Mouse (Mus musculus) forebrain, postnatal 0 days (tissue): ENCODE results near the gene Sec23ip. TPM values are rescaled to one million over a fixed set of nuclear protein-coding genes. Genes with fewer than 3 reads are reported as not detected.

Source experiments
- ATAC-seq: fragments of 200-750 bp; cut with Nextera tagmentation; 2 replicates; pipeline ENCODE4 v1.8.0; 2017; ENCODE audit warnings: mild to moderate bottlenecking, moderate library complexity
- DNase-seq: peaks from one replicate; pipeline ENCODE4 v3.0.0-alpha.2; 2015
- H3K27ac ChIP-seq: fragments of 300-500 bp; sonication (generic); 2 replicates; pipeline ENCODE4 v1.5.1; 2014; ENCODE audit warnings: low read depth, mild to moderate bottlenecking, antibody characterized with exemption, low read length, moderate library complexity, mixed read lengths
- H3K27me3 ChIP-seq: fragments of 300-500 bp; sonication (generic); 2 replicates; pipeline ENCODE4 v1.6.1; 2014; ENCODE audit warnings: mild to moderate bottlenecking, low read length, mixed read lengths; ENCODE audit not compliant: insufficient read depth
- H3K36me3 ChIP-seq: fragments of 300-500 bp; sonication (generic); 2 replicates; pipeline ENCODE4 v1.6.1; 2014; ENCODE audit warnings: mild to moderate bottlenecking, moderate library complexity; ENCODE audit not compliant: insufficient read depth
- H3K4me1 ChIP-seq: fragments of 300-500 bp; sonication (generic); 2 replicates; pipeline ENCODE4 v1.6.1; 2014; ENCODE audit warnings: antibody characterized with exemption; ENCODE audit not compliant: insufficient read depth
- H3K4me2 ChIP-seq: fragments of 300-500 bp; sonication (generic); 2 replicates; pipeline ENCODE4 v1.6.1; 2014; ENCODE audit warnings: low read depth, mild to moderate bottlenecking, moderate library complexity
- H3K4me3 ChIP-seq: fragments of 300-500 bp; sonication (generic); 2 replicates; pipeline ENCODE4 v1.5.1; 2014; ENCODE audit warnings: low read depth, low read length, mixed read lengths
- H3K9ac ChIP-seq: fragments of 300-500 bp; sonication (generic); 2 replicates; pipeline ENCODE4 v1.6.1; 2014; ENCODE audit warnings: mild to moderate bottlenecking
- H3K9me3 ChIP-seq: fragments of 300-500 bp; sonication (generic); 2 replicates; pipeline ENCODE4 v1.6.1; 2016; ENCODE audit warnings: low read length
- CTCF ChIP-seq: sonication (generic); IDR thresholded peaks from 2 replicates; pipeline ENCODE4 v1.5.1; 2016; ENCODE audit warnings: antibody characterized with exemption, control low read depth, low read depth
- WGBS: fragments of 180-500 bp; shearing (Covaris S2); extraction: QIAGEN DNeasy Blood & Tissue Kit; methylation state at CpG from one replicate; pipeline ENCODE4 v1.1.7; 2014; 5-methylcytosine and 5-hydroxymethylcytosine counted together
- polyA plus RNA-seq: library from polyadenylated mRNA; unstranded; fragments of >200 nt; fragmentation: Nextera tagmentation; extraction: Ambion mirVana; gene quantifications from 2 replicates; pipeline ENCODE4 v1.2.1, GENCODE M21; 2015
- total RNA-seq: library from RNA; depleted of rRNA; stranded (reverse); fragments of >200 nt; gene quantifications from 2 replicates; pipeline ENCODE4 v1.2.3, GENCODE M21; 2014

Sec23ip gene
- total and polyA plus RNA-seq, 2 experiments from 2014 or later = 22.0 to 23.8 TPM

GRCm38 (mm10) chr7:128743898-128744297 is 845 bp upstream of the Sec23ip start:
- H3K9ac ChIP-seq = peak overlapping the region; percentile 46; the same call in 1 of the 2 replicates
- H3K36me3 ChIP-seq = no peaks in the 10 kb centered on the region
- DNase-seq (no peak), ATAC-seq (no peak)
- no peak overlapping the region for H3K27ac ChIP-seq
- 63% methylated on average over 2 of the region's 2 CpGs for WGBS
- peaks cover 13% of the 10 kb centered on the region for H3K4me1 ChIP-seq
- peak overlapping the region; percentile 46 for H3K4me2 ChIP-seq
- H3K9me3 ChIP-seq = no peaks in the 10 kb centered on the region
- no peak overlapping the region for H3K4me3 ChIP-seq
- H3K27me3 ChIP-seq = no peaks in the 10 kb centered on the region
- TF ChIP-seq CTCF = no peak

- ATAC-seq (no peak), DNase-seq (no peak)
- Histone ChIP-seq H3K4me2 (peak overlapping the region; percentile 88), H3K4me3 (no peak overlapping the region), H3K36me3 (peaks cover 4% of the 10 kb centered on the region), H3K27ac (no peak overlapping the region), H3K9ac (peak overlapping the region; percentile 95; the same call in 1 of the 2 replicates), H3K27me3 (no peaks in the 10 kb centered on the region), H3K4me1 (peaks cover 10% of the 10 kb centered on the region), H3K9me3 (no peaks in the 10 kb centered on the region)
- 81% methylated on average over 10 of the region's 10 CpGs for WGBS
- no peak for TF ChIP-seq CTCF
Measured at GRCm38 (mm10) chr7:128746151-128746550, 1.4 kb downstream of the Sec23ip start.

GRCm38 (mm10) chr7:128748758-128749157 is 4.0 kb downstream of the Sec23ip start:
- H3K27me3 ChIP-seq = no peaks in the 10 kb centered on the region
- ATAC-seq (no peak), DNase-seq (no peak)
- WGBS = 62% methylated on average over 3 of the region's 3 CpGs
- peaks cover 22% of the 10 kb centered on the region for H3K36me3 ChIP-seq
- no peak overlapping the region for H3K4me2 ChIP-seq
- no peak for TF ChIP-seq CTCF
- H3K9me3 ChIP-seq = no peaks in the 10 kb centered on the region
- H3K27ac ChIP-seq = no peak overlapping the region
- no peak overlapping the region for H3K9ac ChIP-seq
- no peak overlapping the region for H3K4me3 ChIP-seq
- H3K4me1 ChIP-seq = peaks cover 10% of the 10 kb centered on the region

GRCm38 (mm10) chr7:128750296-128750695 is 5.6 kb downstream of the Sec23ip start:
- WGBS = 76% methylated on average over 9 of the region's 9 CpGs
- DNase-seq (no peak), ATAC-seq (no peak)
- H3K4me1 ChIP-seq = peaks cover 7% of the 10 kb centered on the region; the same call in 1 of the 2 replicates
- no peak overlapping the region for H3K9ac ChIP-seq
- H3K4me3 ChIP-seq = no peak overlapping the region
- H3K9me3 ChIP-seq = no peaks in the 10 kb centered on the region
- H3K27ac ChIP-seq = no peak overlapping the region
- peaks cover 37% of the 10 kb centered on the region for H3K36me3 ChIP-seq
- no peak for TF ChIP-seq CTCF
- no peaks in the 10 kb centered on the region for H3K27me3 ChIP-seq
- no peak overlapping the region for H3K4me2 ChIP-seq

GRCm38 (mm10) chr7:128752012-128752411 is 7.3 kb downstream of the Sec23ip start:
- Histone ChIP-seq H3K4me3 (no peak overlapping the region), H3K27me3 (no peaks in the 10 kb centered on the region), H3K36me3 (peaks cover 49% of the 10 kb centered on the region), H3K9me3 (no peaks in the 10 kb centered on the region), H3K9ac (no peak overlapping the region), H3K4me2 (no peak overlapping the region), H3K27ac (no peak overlapping the region), H3K4me1 (no peaks in the 10 kb centered on the region)
- DNase-seq = no peak
- no peak for TF ChIP-seq CTCF
- 92% methylated on average over 4 of the region's 4 CpGs for WGBS
- no peak for ATAC-seq

- H3K36me3 ChIP-seq = peaks cover 81% of the 10 kb centered on the region
- no peak overlapping the region for H3K4me3 ChIP-seq
- no peaks in the 10 kb centered on the region for H3K4me1 ChIP-seq
- no peak overlapping the region for H3K4me2 ChIP-seq
- H3K27ac ChIP-seq = no peak overlapping the region
- no peaks in the 10 kb centered on the region for H3K27me3 ChIP-seq
- no peak overlapping the region for H3K9ac ChIP-seq
- DNase-seq = no peak
- ATAC-seq = no peak
- 95% methylated on average over 1 of the region's 1 CpGs for WGBS
- H3K9me3 ChIP-seq = no peaks in the 10 kb centered on the region
- no peak for TF ChIP-seq CTCF
Measured at GRCm38 (mm10) chr7:128755396-128755795, 10.7 kb downstream of the Sec23ip start.

- Histone ChIP-seq H3K9me3 (no peaks in the 10 kb centered on the region), H3K27me3 (no peaks in the 10 kb centered on the region), H3K36me3 (peaks cover 86% of the 10 kb centered on the region), H3K27ac (no peak overlapping the region), H3K4me1 (no peaks in the 10 kb centered on the region), H3K9ac (no peak overlapping the region), H3K4me3 (no peak overlapping the region), H3K4me2 (no peak overlapping the region)
- DNase-seq (no peak), ATAC-seq (no peak)
- WGBS = 95% methylated on average over 4 of the region's 4 CpGs
- no peak for TF ChIP-seq CTCF
Measured at GRCm38 (mm10) chr7:128758948-128759347, 14.2 kb downstream of the Sec23ip start.
